Mouse (Mus musculus): ENCODE results near the gene Serpinb6c. TPM values are rescaled to one million over a fixed set of nuclear protein-coding genes. Genes with fewer than 3 reads are reported as not detected.

Gene Serpinb6c
- polyA plus RNA-seq, 1 experiment, result 0.18 TPM

GRCm38 (mm10) chr13:33903290-33903689 lies 2.2 kb downstream of the Serpinb6c start:
- H3K27ac ChIP-seq (ENCODE audit: insufficient read depth, low read length), result no peak overlapping the region
- H3K4me3 ChIP-seq (replicated peaks; ENCODE audit: insufficient read depth, low read depth, low read length), result no peak overlapping the region
- H3K27me3 ChIP-seq (ENCODE audit: control insufficient read depth, insufficient read depth, low read length), result no peaks in the 10 kb centered on the region
- no peak for DNase-seq
- TF ChIP-seq CTCF (IDR thresholded peaks at IDR 0.05; ENCODE audit: borderline replicate concordance, insufficient read depth, low read depth, low read length), result no peak
- no peak for TF ChIP-seq POLR2A (IDR thresholded peaks at IDR 0.05; ENCODE audit: borderline replicate concordance, insufficient read depth, low read length)
- H3K4me1 ChIP-seq (ENCODE audit: control insufficient read depth, insufficient read depth, low read length), result no peaks in the 10 kb centered on the region
- WGBS, result 86% methylated on average over 2 of the region's 2 CpGs

DNA sequence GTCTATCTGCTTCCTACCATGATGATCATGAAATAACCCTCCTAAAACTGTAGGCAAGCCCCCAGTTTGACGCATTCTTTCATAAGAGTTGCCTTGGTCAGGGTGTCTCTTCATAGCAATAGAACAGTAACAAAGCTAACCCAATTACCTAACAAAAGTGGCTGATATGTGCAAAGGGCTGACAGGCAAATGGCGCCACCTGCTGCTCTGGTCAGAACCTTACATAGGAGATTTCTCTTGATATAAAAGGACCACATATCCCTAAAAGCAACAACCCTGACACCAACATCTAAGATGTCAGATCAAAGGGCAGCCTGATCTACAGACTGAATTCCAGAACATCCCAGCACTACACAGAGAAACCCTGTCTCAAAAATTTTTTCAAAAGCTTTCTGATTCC lies 11.3 kb downstream of the Serpinb6c start:
- WGBS, result 49% methylated on average over 2 of the region's 2 CpGs
- H3K4me3 ChIP-seq (replicated peaks; ENCODE audit: insufficient read depth, low read depth, low read length), result no peak overlapping the region
- H3K4me1 ChIP-seq (ENCODE audit: control insufficient read depth, insufficient read depth, low read length), result no peaks in the 10 kb centered on the region
- peak in 1 of 2 experiments; percentile 17 for DNase-seq
- no peak overlapping the region for H3K27ac ChIP-seq (ENCODE audit: insufficient read depth, low read length)
- H3K27me3 ChIP-seq (ENCODE audit: control insufficient read depth, insufficient read depth, low read length), result no peaks in the 10 kb centered on the region
- no peak for TF ChIP-seq POLR2A (IDR thresholded peaks at IDR 0.05; ENCODE audit: borderline replicate concordance, insufficient read depth, low read length)
- TF ChIP-seq CTCF (IDR thresholded peaks at IDR 0.05; ENCODE audit: borderline replicate concordance, insufficient read depth, low read depth, low read length), result peak; percentile 58; the same call in 1 of the 2 replicates

DNA sequence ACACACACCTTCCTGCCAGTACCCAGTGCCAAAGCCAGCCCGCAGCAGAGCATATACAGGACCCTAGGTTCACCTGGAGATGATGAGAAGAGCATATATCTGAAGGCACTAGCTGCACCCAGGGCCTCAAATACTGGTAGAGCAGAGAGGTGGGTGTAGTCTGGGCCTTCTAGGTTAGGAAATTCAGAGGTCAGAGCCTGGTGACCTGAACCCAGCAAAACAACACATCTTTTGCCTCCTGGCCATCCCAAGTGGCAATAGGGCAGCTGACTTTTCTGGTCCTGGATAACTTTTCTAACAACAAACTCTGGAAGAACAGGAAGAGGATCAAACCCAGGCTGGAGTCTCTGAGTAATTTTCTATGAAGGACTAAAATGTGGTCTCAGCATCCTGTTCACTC lies 62.2 kb downstream of the Serpinb6c start, which contains the start of gene Serpinb6e:
Serpinb6e (minus strand) TSS at position 101 of the 400 bp plus-strand sequence.
- DNase-seq, result no peak
- Histone ChIP-seq H3K27ac (ENCODE audit: insufficient read depth, low read length) (no peak within 1 kb of the TSS), H3K4me3 (replicated peaks; ENCODE audit: insufficient read depth, low read depth, low read length) (no peak within 1 kb of the TSS), H3K27me3 (ENCODE audit: control insufficient read depth, insufficient read depth, low read length) (no peaks in the 10 kb centered on the region), H3K4me1 (ENCODE audit: control insufficient read depth, insufficient read depth, low read length) (no peaks in the 10 kb centered on the region)
- 54% methylated on average over 1 of the region's 1 CpGs for WGBS
- TF ChIP-seq POLR2A (IDR thresholded peaks at IDR 0.05; ENCODE audit: borderline replicate concordance, insufficient read depth, low read length), result no peak
- no peak for TF ChIP-seq CTCF (IDR thresholded peaks at IDR 0.05; ENCODE audit: borderline replicate concordance, insufficient read depth, low read depth, low read length)

DNA sequence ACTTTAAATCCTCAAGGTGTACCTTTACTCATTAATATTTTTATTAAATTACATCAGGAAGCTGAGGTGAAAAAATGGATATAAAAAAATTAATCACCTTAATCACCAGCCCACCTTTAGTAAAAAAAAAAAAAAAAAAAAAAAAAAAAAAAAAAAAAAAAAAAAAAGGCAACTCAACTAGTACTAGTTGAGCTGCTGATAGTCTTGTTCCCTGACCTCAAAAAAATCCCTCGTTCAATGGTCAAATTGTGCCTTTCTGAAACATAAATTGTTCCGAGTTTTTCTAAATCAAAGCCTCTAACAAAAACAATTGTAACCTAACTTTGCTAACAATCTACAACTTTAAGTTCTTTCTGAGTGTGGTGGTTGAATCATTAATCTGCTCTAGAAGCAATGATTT lies 74.8 kb downstream of the Serpinb6c start:
- Histone ChIP-seq H3K4me3 (replicated peaks; ENCODE audit: insufficient read depth, low read depth, low read length) (no peak overlapping the region), H3K27me3 (ENCODE audit: control insufficient read depth, insufficient read depth, low read length) (no peaks in the 10 kb centered on the region), H3K4me1 (ENCODE audit: control insufficient read depth, insufficient read depth, low read length) (no peaks in the 10 kb centered on the region), H3K27ac (ENCODE audit: insufficient read depth, low read length) (no peak overlapping the region)
- no peak for TF ChIP-seq POLR2A (IDR thresholded peaks at IDR 0.05; ENCODE audit: borderline replicate concordance, insufficient read depth, low read length)
- TF ChIP-seq CTCF (IDR thresholded peaks at IDR 0.05; ENCODE audit: borderline replicate concordance, insufficient read depth, low read depth, low read length), result no peak
- WGBS, result 74% methylated on average over 2 of the region's 2 CpGs
- no peak for DNase-seq

Other genes with a start within 250 kb of the Serpinb6c start
- not detected in 2 replicates for gene Serpinb6d, start 244.3 kb downstream of the Serpinb6c start, polyA plus RNA-seq (2012; rRNA removed)
- 0.10 and 0.15 TPM in 2 replicates for gene Serpinb6e, start 62.3 kb downstream of the Serpinb6c start, polyA plus RNA-seq (2012; rRNA removed)
- 13.0 and 13.9 TPM in 2 replicates for gene Nqo2, start 59.0 kb upstream of the Serpinb6c start, polyA plus RNA-seq (2012; rRNA removed)
- 3.4 and 3.8 TPM in 2 replicates for gene Ripk1, start 96.7 kb upstream of the Serpinb6c start, polyA plus RNA-seq (2012; rRNA removed)
- gene Serpinb6a, start 97.1 kb upstream of the Serpinb6c start, polyA plus RNA-seq (2012; rRNA removed), result 47.2 and 49.6 TPM in 2 replicates
- gene Bphl, start 131.9 kb upstream of the Serpinb6c start, polyA plus RNA-seq (2012; rRNA removed), result 70.8 and 75.3 TPM in 2 replicates
- gene Tubb2a, start 172.3 kb upstream of the Serpinb6c start, polyA plus RNA-seq (2012; rRNA removed), result 850 and 867 TPM in 2 replicates
- 224 and 255 TPM in 2 replicates for gene Tubb2b, start 224.8 kb upstream of the Serpinb6c start, polyA plus RNA-seq (2012; rRNA removed)